Mouse (Mus musculus): ENCODE results near the gene Nckap5l. TPM values are rescaled to one million over a fixed set of nuclear protein-coding genes. Genes with fewer than 3 reads are reported as not detected.

Nckap5l gene
- polyA plus RNA-seq, 1 experiment: 13.8 TPM

GRCm38 (mm10) chr15:99420521-99421014, 37.0 kb downstream of the Nckap5l start:
- Histone ChIP-seq H3K27me3 (replicated peaks) (peaks cover 2% of the 10 kb centered on the region), H3K4me3 (replicated peaks) (peak overlapping the region; percentile 14), H3K9me3 (no peaks in the 10 kb centered on the region), H3K36me3 (replicated peaks; ENCODE audit: low read length) (peaks cover 18% of the 10 kb centered on the region), H3K4me1 (peaks cover 35% of the 10 kb centered on the region)
- TF ChIP-seq GATA1 (IDR thresholded peaks at IDR 0.05; ENCODE audit: borderline replicate concordance, low read length): no peak
- TF ChIP-seq FLI1 (IDR thresholded peaks at IDR 0.05; ENCODE audit: low read length): no peak

GRCm38 (mm10) chr15:99420101-99420500, 37.4 kb downstream of the Nckap5l start:
- Histone ChIP-seq H3K27me3 (replicated peaks) (no peaks in the 10 kb centered on the region), H3K9me3 (no peaks in the 10 kb centered on the region), H3K4me3 (replicated peaks) (no peak overlapping the region), H3K36me3 (replicated peaks; ENCODE audit: low read length) (peaks cover 15% of the 10 kb centered on the region), H3K4me1 (peaks cover 35% of the 10 kb centered on the region)
- no peak for TF ChIP-seq FLI1 (IDR thresholded peaks at IDR 0.05; ENCODE audit: low read length)
- no peak for TF ChIP-seq GATA1 (IDR thresholded peaks at IDR 0.05; ENCODE audit: borderline replicate concordance, low read length)

GRCm38 (mm10) chr15:99417692-99418271, 39.8 kb downstream of the Nckap5l start:
- Histone ChIP-seq H3K27me3 (replicated peaks) (no peaks in the 10 kb centered on the region), H3K4me3 (replicated peaks) (no peak overlapping the region), H3K4me1 (peaks cover 46% of the 10 kb centered on the region), H3K9me3 (no peaks in the 10 kb centered on the region), H3K36me3 (replicated peaks; ENCODE audit: low read length) (peaks cover 18% of the 10 kb centered on the region)
- no peak for TF ChIP-seq GATA1 (IDR thresholded peaks at IDR 0.05; ENCODE audit: borderline replicate concordance, low read length)
- no peak for TF ChIP-seq FLI1 (IDR thresholded peaks at IDR 0.05; ENCODE audit: low read length)

GRCm38 (mm10) chr15:99416957-99417356, 40.6 kb downstream of the Nckap5l start:
- Histone ChIP-seq H3K4me3 (replicated peaks) (peak overlapping the region; percentile 84), H3K36me3 (replicated peaks; ENCODE audit: low read length) (peaks cover 15% of the 10 kb centered on the region), H3K9me3 (no peaks in the 10 kb centered on the region), H3K27me3 (replicated peaks) (no peaks in the 10 kb centered on the region), H3K4me1 (peaks cover 50% of the 10 kb centered on the region)
- TF ChIP-seq FLI1 (IDR thresholded peaks at IDR 0.05; ENCODE audit: low read length) (no peak), GATA1 (IDR thresholded peaks at IDR 0.05; ENCODE audit: borderline replicate concordance, low read length) (no peak)

GRCm38 (mm10) chr15:99416348-99416882, 41.1 kb downstream of the Nckap5l start:
- H3K4me1 ChIP-seq: peaks cover 51% of the 10 kb centered on the region
- TF ChIP-seq GATA1 (IDR thresholded peaks at IDR 0.05; ENCODE audit: borderline replicate concordance, low read length): no peak
- TF ChIP-seq FLI1 (IDR thresholded peaks at IDR 0.05; ENCODE audit: low read length): no peak
- H3K27me3 ChIP-seq (replicated peaks): no peaks in the 10 kb centered on the region
- H3K9me3 ChIP-seq: no peaks in the 10 kb centered on the region
- peak overlapping the region; percentile 86 for H3K4me3 ChIP-seq (replicated peaks)
- H3K36me3 ChIP-seq (replicated peaks; ENCODE audit: low read length): peaks cover 20% of the 10 kb centered on the region

GRCm38 (mm10) chr15:99415793-99416192, 41.8 kb downstream of the Nckap5l start:
- Histone ChIP-seq H3K4me1 (peaks cover 48% of the 10 kb centered on the region), H3K36me3 (replicated peaks; ENCODE audit: low read length) (peaks cover 26% of the 10 kb centered on the region), H3K27me3 (replicated peaks) (no peaks in the 10 kb centered on the region), H3K9me3 (no peaks in the 10 kb centered on the region), H3K4me3 (replicated peaks) (peak overlapping the region; percentile 86)
- no peak for TF ChIP-seq GATA1 (IDR thresholded peaks at IDR 0.05; ENCODE audit: borderline replicate concordance, low read length)
- TF ChIP-seq FLI1 (IDR thresholded peaks at IDR 0.05; ENCODE audit: low read length): no peak

- Histone ChIP-seq H3K36me3 (replicated peaks; ENCODE audit: low read length) (peaks cover 67% of the 10 kb centered on the region), H3K9me3 (no peaks in the 10 kb centered on the region), H3K4me3 (replicated peaks) (no peak overlapping the region), H3K27me3 (replicated peaks) (no peaks in the 10 kb centered on the region), H3K4me1 (peaks cover 63% of the 10 kb centered on the region)
- TF ChIP-seq FLI1 (IDR thresholded peaks at IDR 0.05; ENCODE audit: low read length): no peak
- no peak for TF ChIP-seq GATA1 (IDR thresholded peaks at IDR 0.05; ENCODE audit: borderline replicate concordance, low read length)
Measured at GRCm38 (mm10) chr15:99411747-99412146, 45.8 kb downstream of the Nckap5l start.

GRCm38 (mm10) chr15:99408845-99409244, 48.7 kb downstream of the Nckap5l start:
- Histone ChIP-seq H3K9me3 (no peaks in the 10 kb centered on the region), H3K4me3 (replicated peaks) (no peak overlapping the region), H3K36me3 (replicated peaks; ENCODE audit: low read length) (peaks cover 93% of the 10 kb centered on the region), H3K27me3 (replicated peaks) (no peaks in the 10 kb centered on the region), H3K4me1 (peaks cover 68% of the 10 kb centered on the region)
- TF ChIP-seq GATA1 (IDR thresholded peaks at IDR 0.05; ENCODE audit: borderline replicate concordance, low read length): no peak
- no peak for TF ChIP-seq FLI1 (IDR thresholded peaks at IDR 0.05; ENCODE audit: low read length)

- H3K4me1 ChIP-seq: peaks cover 73% of the 10 kb centered on the region
- H3K36me3 ChIP-seq (replicated peaks; ENCODE audit: low read length): peaks cover 100% of the 10 kb centered on the region
- no peaks in the 10 kb centered on the region for H3K27me3 ChIP-seq (replicated peaks)
- TF ChIP-seq FLI1 (IDR thresholded peaks at IDR 0.05; ENCODE audit: low read length) (no peak), GATA1 (IDR thresholded peaks at IDR 0.05; ENCODE audit: borderline replicate concordance, low read length) (no peak)
- H3K4me3 ChIP-seq (replicated peaks): no peak overlapping the region
- no peaks in the 10 kb centered on the region for H3K9me3 ChIP-seq
Measured at GRCm38 (mm10) chr15:99406986-99407570, 50.5 kb downstream of the Nckap5l start.

GRCm38 (mm10) chr15:99405150-99405549, 52.4 kb downstream of the Nckap5l start:
- TF ChIP-seq GATA1 (IDR thresholded peaks at IDR 0.05; ENCODE audit: borderline replicate concordance, low read length): no peak
- H3K4me3 ChIP-seq (replicated peaks): no peak overlapping the region
- H3K36me3 ChIP-seq (replicated peaks; ENCODE audit: low read length): peaks cover 99% of the 10 kb centered on the region
- H3K27me3 ChIP-seq (replicated peaks): no peaks in the 10 kb centered on the region
- H3K9me3 ChIP-seq: no peaks in the 10 kb centered on the region
- H3K4me1 ChIP-seq: peaks cover 77% of the 10 kb centered on the region
